Mouse (Mus musculus): ENCODE data around the gene Rsrc1.
"Not testable (repeated sequence)": the region's sequence is repeated elsewhere in the genome, so short reads cannot be mapped to it uniquely, and the experiment has no call there.

The Rsrc1 gene

GRCm38 (mm10) chr3:66985539-66986286 lies 4.5 kb downstream of the Rsrc1 start:
- DNase-seq = peak; percentile 80 to 84

- DNase-seq = no peak
Measured at GRCm38 (mm10) chr3:66986287-66986560, 5.0 kb downstream of the Rsrc1 start.

- no peak for DNase-seq
Measured at GRCm38 (mm10) chr3:66996820-66997219, 15.6 kb downstream of the Rsrc1 start.

GRCm38 (mm10) chr3:67036387-67037062 lies 55.3 kb downstream of the Rsrc1 start:
- DNase-seq = no peak

- no peak for DNase-seq
Measured at GRCm38 (mm10) chr3:67059755-67060154, 78.6 kb downstream of the Rsrc1 start.

GRCm38 (mm10) chr3:67070575-67071488 lies 89.6 kb downstream of the Rsrc1 start:
- no peak for DNase-seq

- not testable (repeated sequence) for DNase-seq
Measured at GRCm38 (mm10) chr3:67073653-67074052, 92.5 kb downstream of the Rsrc1 start.

GRCm38 (mm10) chr3:67075484-67075883 lies 94.3 kb downstream of the Rsrc1 start:
- no peak for DNase-seq

- no peak for DNase-seq
Measured at GRCm38 (mm10) chr3:67084742-67085141, 103.6 kb downstream of the Rsrc1 start.

- no peak for DNase-seq
Measured at GRCm38 (mm10) chr3:67108428-67108827, 127.2 kb downstream of the Rsrc1 start.

GRCm38 (mm10) chr3:67116317-67116716 lies 135.1 kb downstream of the Rsrc1 start:
- no peak for DNase-seq

- DNase-seq = no peak
Measured at GRCm38 (mm10) chr3:67132521-67132920, 151.3 kb downstream of the Rsrc1 start.

- DNase-seq = no peak
Measured at GRCm38 (mm10) chr3:67135749-67136375, 154.7 kb downstream of the Rsrc1 start.

GRCm38 (mm10) chr3:67144952-67145351 lies 163.8 kb downstream of the Rsrc1 start:
- DNase-seq = no peak

GRCm38 (mm10) chr3:67146280-67146679 lies 165.1 kb downstream of the Rsrc1 start:
- DNase-seq = no peak

GRCm38 (mm10) chr3:67147246-67147645 lies 166.1 kb downstream of the Rsrc1 start:
- no peak for DNase-seq

GRCm38 (mm10) chr3:67197179-67197578 lies 216.0 kb downstream of the Rsrc1 start:
- DNase-seq = no peak

GRCm38 (mm10) chr3:67213047-67213457 lies 231.9 kb downstream of the Rsrc1 start:
- DNase-seq = peak in 1 of 2 experiments; percentile 19

GRCm38 (mm10) chr3:67232617-67233241 lies 251.5 kb downstream of the Rsrc1 start:
- DNase-seq = no peak

- DNase-seq = not testable (repeated sequence)
Measured at GRCm38 (mm10) chr3:67242451-67242850, 261.3 kb downstream of the Rsrc1 start.

- no peak for DNase-seq
Measured at GRCm38 (mm10) chr3:67267448-67267847, 286.3 kb downstream of the Rsrc1 start.

GRCm38 (mm10) chr3:67279781-67280180 lies 298.6 kb downstream of the Rsrc1 start:
- DNase-seq = no peak

GRCm38 (mm10) chr3:67280247-67280646 lies 299.1 kb downstream of the Rsrc1 start:
- DNase-seq = no peak

Data from lung, postnatal 4 days (tissue).